Mouse (Mus musculus) megakaryocyte, embryonic 14.5 days (primary cell): ENCODE measurements around the gene Slc22a16. TPM values are rescaled to one million over a fixed set of nuclear protein-coding genes. Genes with fewer than 3 reads are reported as not detected.
A peak's percentile ranks its signal among the peaks of the same experiment; 100 is the strongest.

Source experiments
- H3K27me3 ChIP-seq: replicated peaks from 2 replicates; pipeline ENCODE3; 2012; ENCODE audit warnings: inconsistent platforms
- H3K36me3 ChIP-seq: replicated peaks from 2 replicates; pipeline ENCODE3; 2012; ENCODE audit warnings: low read length, inconsistent platforms, mixed read lengths
- H3K4me1 ChIP-seq: 2 replicates; pipeline ENCODE4 v1.6.1; 2012; ENCODE audit warnings: inconsistent platforms
- H3K4me3 ChIP-seq: replicated peaks from 2 replicates; pipeline ENCODE3; 2012; ENCODE audit warnings: moderate library complexity, mild to moderate bottlenecking, inconsistent platforms
- H3K9me3 ChIP-seq: 2 replicates; pipeline ENCODE4 v1.6.1; 2012; ENCODE audit warnings: inconsistent platforms
- FLI1 ChIP-seq: IDR thresholded peaks from 2 replicates; pipeline ENCODE4 v1.6.1; 2012; ENCODE audit warnings: low read length, inconsistent platforms, mixed read lengths
- GATA1 ChIP-seq: IDR thresholded peaks from 3 replicates; pipeline ENCODE4 v1.6.1; 2012; ENCODE audit warnings: mixed read lengths, low read length, inconsistent platforms, borderline replicate concordance
- polyA plus RNA-seq: library from polyadenylated mRNA; stranded (reverse); fragments of >175 nt; gene quantifications from 2 replicates; pipeline ENCODE4 v1.2.3, GENCODE M21; 2012; ENCODE audit warnings: low replicate concordance; ENCODE audit not compliant: insufficient read depth

Gene Slc22a16
- polyA plus RNA-seq = not detected in 2 replicates

GRCm38 (mm10) chr10:40570036-40570435 lies at the start of gene Slc22a16:
Gene Slc22a16 (plus strand): TSS chr10:40570336.
- Histone ChIP-seq H3K9me3 (peaks cover 25% of the 10 kb centered on the region), H3K4me1 (no peaks in the 10 kb centered on the region), H3K4me3 (no peak within 1 kb of the TSS), H3K27me3 (no peaks in the 10 kb centered on the region), H3K36me3 (no peaks in the 10 kb centered on the region)
- no peak for TF ChIP-seq GATA1
- TF ChIP-seq FLI1 = no peak

GRCm38 (mm10) chr10:40521579-40521978 lies 48.6 kb upstream of the Slc22a16 start:
- TF ChIP-seq FLI1 (no peak), GATA1 (no peak)
- Histone ChIP-seq H3K4me3 (no peak overlapping the region), H3K36me3 (peaks cover 2% of the 10 kb centered on the region), H3K4me1 (peaks cover 80% of the 10 kb centered on the region), H3K27me3 (no peaks in the 10 kb centered on the region), H3K9me3 (no peaks in the 10 kb centered on the region)

- Histone ChIP-seq H3K4me3 (no peak overlapping the region), H3K36me3 (no peaks in the 10 kb centered on the region), H3K27me3 (no peaks in the 10 kb centered on the region), H3K9me3 (no peaks in the 10 kb centered on the region), H3K4me1 (peaks cover 84% of the 10 kb centered on the region)
- TF ChIP-seq GATA1 (no peak), FLI1 (no peak)
Measured at GRCm38 (mm10) chr10:40523312-40523975, 46.7 kb upstream of the Slc22a16 start.

- no peaks in the 10 kb centered on the region for H3K36me3 ChIP-seq
- peaks cover 86% of the 10 kb centered on the region for H3K4me1 ChIP-seq
- no peaks in the 10 kb centered on the region for H3K9me3 ChIP-seq
- no peaks in the 10 kb centered on the region for H3K27me3 ChIP-seq
- H3K4me3 ChIP-seq = no peak overlapping the region
- no peak for TF ChIP-seq FLI1
Measured at GRCm38 (mm10) chr10:40524032-40524806, 45.9 kb upstream of the Slc22a16 start.

- no peaks in the 10 kb centered on the region for H3K9me3 ChIP-seq
- H3K27me3 ChIP-seq = no peaks in the 10 kb centered on the region
- no peak overlapping the region for H3K4me3 ChIP-seq
- no peak for TF ChIP-seq FLI1
- no peak for TF ChIP-seq GATA1
- H3K4me1 ChIP-seq = peaks cover 87% of the 10 kb centered on the region
- H3K36me3 ChIP-seq = no peaks in the 10 kb centered on the region
Measured at GRCm38 (mm10) chr10:40524991-40525390, 45.1 kb upstream of the Slc22a16 start.

GRCm38 (mm10) chr10:40525616-40526155 lies 44.5 kb upstream of the Slc22a16 start:
- Histone ChIP-seq H3K27me3 (no peaks in the 10 kb centered on the region), H3K4me1 (peaks cover 91% of the 10 kb centered on the region), H3K9me3 (no peaks in the 10 kb centered on the region), H3K36me3 (no peaks in the 10 kb centered on the region), H3K4me3 (peak overlapping the region; percentile 80)
- no peak for TF ChIP-seq FLI1
- no peak for TF ChIP-seq GATA1

- Histone ChIP-seq H3K4me3 (peak overlapping the region; percentile 67), H3K27me3 (no peaks in the 10 kb centered on the region), H3K36me3 (no peaks in the 10 kb centered on the region), H3K9me3 (0 out of 2 replicates have a peak, but pooled peaks cover under 1% of the 10 kb centered on the region), H3K4me1 (peaks cover 86% of the 10 kb centered on the region)
- no peak for TF ChIP-seq GATA1
- no peak for TF ChIP-seq FLI1
Measured at GRCm38 (mm10) chr10:40526301-40526761, 43.8 kb upstream of the Slc22a16 start.

- Histone ChIP-seq H3K36me3 (no peaks in the 10 kb centered on the region), H3K4me3 (no peak overlapping the region), H3K27me3 (no peaks in the 10 kb centered on the region), H3K9me3 (peaks cover 7% of the 10 kb centered on the region; the same call in 1 of the 2 replicates), H3K4me1 (peaks cover 79% of the 10 kb centered on the region)
- TF ChIP-seq GATA1 (no peak), FLI1 (no peak)
Measured at GRCm38 (mm10) chr10:40526986-40527385, 43.1 kb upstream of the Slc22a16 start.

GRCm38 (mm10) chr10:40527573-40527972 lies 42.6 kb upstream of the Slc22a16 start:
- Histone ChIP-seq H3K36me3 (no peaks in the 10 kb centered on the region), H3K27me3 (no peaks in the 10 kb centered on the region), H3K9me3 (peaks cover 7% of the 10 kb centered on the region; the same call in 1 of the 2 replicates), H3K4me3 (peak overlapping the region; percentile 78), H3K4me1 (peaks cover 74% of the 10 kb centered on the region)
- TF ChIP-seq FLI1 = no peak
- TF ChIP-seq GATA1 = no peak

- Histone ChIP-seq H3K27me3 (no peaks in the 10 kb centered on the region), H3K4me1 (peaks cover 65% of the 10 kb centered on the region), H3K9me3 (peaks cover 11% of the 10 kb centered on the region), H3K4me3 (no peak overlapping the region), H3K36me3 (no peaks in the 10 kb centered on the region)
- no peak for TF ChIP-seq GATA1
- TF ChIP-seq FLI1 = no peak
Measured at GRCm38 (mm10) chr10:40528668-40529067, 41.5 kb upstream of the Slc22a16 start.
